Mouse (Mus musculus) left cerebral cortex, adult 8-10 months (tissue): ENCODE results near the gene Zbtb16. TPM values are rescaled to one million over a fixed set of nuclear protein-coding genes. Genes with fewer than 3 reads are reported as not detected.

Experiments
- DNase-seq, 2 experiments: peaks; one replicate each; pipeline ENCODE4 v3.0.0; 2022; ENCODE audit warnings: low spot score in 2 of 2
- total RNA-seq, 4 experiments: library from RNA; stranded (reverse); gene quantifications; 2 replicates each; pipeline ENCODE4 v1.2.4; 2022

Zbtb16 gene
- total RNA-seq, 4 experiments from 2014 or later, result 66.8 to 72.0 (median 69.8) TPM

DNA sequence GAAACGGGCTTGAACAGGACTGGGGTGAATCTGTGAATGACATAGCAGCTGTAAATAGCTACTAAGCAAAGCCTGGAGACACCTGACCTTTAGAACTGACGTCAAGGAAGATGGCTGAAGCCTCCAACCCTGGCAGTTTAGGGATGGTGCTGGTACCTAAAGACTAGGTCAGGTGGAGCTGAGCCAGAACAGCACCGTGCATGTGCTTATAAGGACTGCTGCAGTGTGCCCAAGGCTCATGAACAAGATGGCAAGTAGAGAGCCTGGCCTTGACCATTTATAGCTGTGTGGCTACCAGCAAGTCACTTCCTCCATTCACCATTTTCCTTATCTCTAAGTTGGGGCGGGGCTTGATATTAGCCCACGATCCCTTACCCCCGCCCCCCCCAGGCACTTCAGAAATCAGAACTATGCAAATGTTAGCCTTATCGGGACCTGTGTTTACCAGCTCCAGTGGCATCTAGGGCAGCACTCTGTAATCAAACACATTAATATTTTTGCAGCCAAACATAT is 9.6 kb downstream of the Zbtb16 start:
- DNase-seq, result no peak

DNA sequence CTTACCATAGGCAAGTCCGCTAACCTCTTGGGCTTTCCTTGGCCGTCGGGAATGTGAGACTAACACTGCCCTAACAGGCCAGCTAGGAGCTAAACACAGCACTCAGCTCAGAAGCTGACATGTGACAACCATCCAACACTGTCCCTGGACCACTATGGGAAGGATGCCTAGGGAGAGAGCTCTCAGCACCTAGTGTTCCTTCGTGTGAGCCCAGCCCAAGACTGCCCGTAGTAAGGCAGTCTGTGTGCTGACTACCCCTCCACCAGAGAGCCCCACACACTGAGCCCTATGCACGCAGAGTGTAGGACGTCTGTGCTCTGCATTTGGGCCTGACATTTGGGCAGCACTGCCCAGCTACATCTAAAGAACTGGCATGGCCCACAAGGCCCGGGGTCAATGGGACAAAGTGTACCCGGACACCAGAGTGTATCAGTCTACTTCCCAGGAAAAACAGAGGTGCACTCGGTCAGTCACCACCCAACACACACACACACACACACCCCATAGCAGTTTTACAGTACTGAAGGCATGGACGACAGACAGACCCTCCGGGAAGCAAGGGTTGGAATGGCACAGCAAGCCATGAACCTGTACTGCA is 11.4 kb downstream of the Zbtb16 start:
- no peak for DNase-seq

DNA sequence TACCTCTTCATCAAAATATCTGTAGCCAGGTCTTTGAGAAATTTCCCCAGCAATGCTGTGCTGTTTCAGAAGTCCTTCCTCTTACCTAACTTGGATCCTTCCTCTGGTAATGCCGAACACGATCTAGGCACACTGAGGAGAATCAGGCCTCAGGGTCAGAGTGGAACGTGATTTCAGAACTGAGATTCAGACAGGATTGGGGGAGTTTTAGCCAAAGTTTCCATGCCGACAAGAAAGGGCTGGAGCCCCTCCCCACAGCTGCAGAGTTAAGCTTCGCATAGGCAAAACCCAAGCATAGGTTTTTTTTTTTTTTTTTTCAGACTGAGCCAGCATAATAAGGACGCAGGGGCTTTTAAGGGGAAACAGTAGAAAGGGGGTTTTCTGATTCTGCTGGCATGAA is 12.2 kb downstream of the Zbtb16 start:
- DNase-seq, result no peak

DNA sequence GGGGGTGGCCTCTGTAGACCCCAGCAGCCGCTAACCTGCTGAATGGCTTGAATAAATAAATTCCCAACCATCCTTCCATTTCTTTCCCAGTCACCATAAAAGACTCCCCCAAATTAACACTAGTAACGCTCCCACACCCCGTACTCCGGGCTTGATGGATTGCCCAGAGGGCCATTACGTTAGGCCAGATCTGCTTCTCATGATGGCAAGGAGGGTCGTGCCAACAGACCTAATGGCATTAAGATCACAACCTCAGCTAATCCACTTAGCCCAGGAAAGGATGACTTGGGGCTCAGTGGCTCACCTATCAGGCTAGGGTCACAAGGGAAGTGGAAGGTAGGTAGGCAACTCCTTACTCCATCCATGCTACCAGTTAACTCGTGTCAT is 12.7 kb downstream of the Zbtb16 start:
- no peak for DNase-seq

DNA sequence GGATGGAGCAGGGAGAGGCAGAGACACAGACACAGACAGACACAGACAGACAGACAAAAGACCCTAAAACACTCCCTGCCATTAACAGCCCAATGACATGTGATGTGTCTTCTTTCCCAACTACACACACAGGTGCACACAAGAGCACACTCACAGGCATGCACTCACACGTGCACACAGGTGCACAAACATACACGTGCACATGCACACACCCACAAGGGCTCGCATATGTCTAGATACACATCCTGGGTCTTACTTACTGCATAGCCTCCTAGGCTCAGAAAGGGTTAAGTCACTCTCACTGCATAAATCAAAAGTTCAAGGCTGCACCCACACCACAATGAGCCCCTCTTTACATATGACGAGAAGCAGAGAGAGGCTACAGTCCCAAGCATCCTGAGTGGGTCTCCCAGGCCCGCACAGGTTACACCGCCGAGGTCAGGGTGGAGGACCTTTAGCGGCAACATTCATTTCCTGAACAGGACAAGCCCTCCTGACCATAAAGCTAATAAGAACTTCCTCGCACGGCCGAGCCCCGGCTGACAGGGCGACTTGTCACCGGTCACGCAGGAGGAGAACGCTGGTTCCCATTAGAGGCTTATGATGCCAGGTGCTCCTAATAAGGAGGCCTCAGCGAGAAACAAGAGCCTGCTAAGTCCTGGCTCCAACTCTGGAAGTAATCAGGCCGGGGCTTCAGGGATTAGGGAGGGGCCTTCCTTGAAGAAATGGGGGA is 13.3 kb downstream of the Zbtb16 start:
- DNase-seq, result no peak

DNA sequence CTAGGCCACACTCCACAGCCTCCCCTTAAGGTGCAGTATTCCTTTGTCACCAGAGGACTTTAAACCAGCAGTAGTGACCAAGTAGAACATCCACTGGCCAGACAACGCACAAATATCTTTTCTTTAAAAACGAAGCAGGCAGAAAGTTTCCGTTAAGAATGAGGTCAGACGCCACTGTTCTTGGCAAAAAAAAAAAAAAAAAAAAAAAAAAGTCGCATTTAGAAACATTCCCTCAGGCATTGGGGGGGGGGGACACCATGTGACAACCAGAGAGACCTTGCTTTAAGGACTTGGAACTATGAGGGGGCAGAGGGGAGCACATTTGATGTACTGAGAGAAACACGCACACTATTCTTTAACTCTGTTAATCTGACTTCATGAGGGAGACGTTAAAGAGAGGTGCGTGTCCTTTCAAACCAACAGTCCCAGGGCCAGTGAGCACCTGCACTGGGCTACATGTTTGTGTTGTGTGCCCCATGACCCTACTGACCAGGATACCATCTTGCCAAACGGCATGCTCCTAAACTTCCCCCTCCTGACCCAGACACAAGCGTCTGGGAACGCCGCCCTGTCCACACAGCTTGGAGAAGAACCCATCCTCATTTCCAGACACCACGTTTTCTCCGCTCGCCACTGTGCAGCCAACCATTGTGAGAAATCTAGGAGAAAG is 14.0 kb downstream of the Zbtb16 start:
- peak in 1 of 2 experiments; percentile 3 for DNase-seq

DNA sequence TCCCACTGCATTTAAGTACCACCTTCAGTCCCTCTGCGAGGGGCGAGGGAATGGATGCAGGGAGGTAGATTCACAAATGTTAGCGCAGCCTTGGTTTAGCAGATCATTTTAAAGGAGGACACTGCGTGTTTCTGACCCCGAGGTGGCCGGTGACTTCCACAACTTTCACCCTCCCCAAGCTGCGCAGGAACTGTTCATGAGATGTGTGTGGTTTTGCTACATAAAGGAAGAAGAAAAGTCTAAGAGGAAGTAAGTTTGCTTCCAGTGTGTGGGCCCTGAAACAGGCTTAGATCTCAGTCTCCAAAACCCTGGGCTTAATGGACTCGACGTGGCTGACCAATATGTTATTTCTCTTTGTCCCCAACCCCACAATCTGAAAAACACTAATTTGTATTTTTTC is 14.6 kb downstream of the Zbtb16 start:
- DNase-seq, result no peak

DNA sequence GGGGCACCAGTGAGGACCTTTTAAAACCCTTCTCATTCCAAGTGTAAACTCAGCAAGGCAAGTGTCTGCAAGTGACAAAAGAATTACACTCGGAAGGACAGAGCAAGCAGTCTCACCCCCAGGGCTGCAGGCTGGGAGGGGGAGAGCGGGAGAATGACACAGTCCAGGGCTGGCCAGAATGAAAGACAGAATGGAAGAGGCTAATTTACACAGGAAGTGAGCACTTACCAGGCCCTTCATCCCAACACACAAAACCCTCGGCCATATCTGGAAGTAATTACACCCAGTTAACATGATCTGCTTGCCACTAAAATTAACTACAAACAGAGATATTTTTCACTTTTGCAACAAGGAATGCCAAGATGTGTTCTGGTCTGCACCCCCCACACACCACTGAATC is 15.2 kb downstream of the Zbtb16 start:
- no peak for DNase-seq

DNA sequence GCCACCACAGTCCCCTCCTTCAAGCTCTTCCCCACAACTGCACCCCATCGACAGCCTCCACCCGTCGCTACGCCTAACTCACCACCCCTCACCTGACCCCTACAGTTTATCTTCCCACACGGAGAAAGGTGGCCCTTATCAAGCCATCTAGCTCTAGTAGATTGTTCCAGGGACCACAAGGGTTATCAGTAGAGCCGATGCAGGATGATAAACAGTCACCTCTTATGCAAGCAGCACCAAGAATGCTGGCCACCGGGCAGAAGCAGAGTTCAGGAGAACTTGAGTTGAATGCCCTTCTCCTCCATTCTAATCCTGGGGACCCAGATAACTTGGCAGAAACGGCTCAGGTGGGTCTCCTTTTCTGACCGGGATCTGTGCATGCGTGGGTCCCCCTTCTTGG is 16.3 kb downstream of the Zbtb16 start:
- DNase-seq, result no peak

DNA sequence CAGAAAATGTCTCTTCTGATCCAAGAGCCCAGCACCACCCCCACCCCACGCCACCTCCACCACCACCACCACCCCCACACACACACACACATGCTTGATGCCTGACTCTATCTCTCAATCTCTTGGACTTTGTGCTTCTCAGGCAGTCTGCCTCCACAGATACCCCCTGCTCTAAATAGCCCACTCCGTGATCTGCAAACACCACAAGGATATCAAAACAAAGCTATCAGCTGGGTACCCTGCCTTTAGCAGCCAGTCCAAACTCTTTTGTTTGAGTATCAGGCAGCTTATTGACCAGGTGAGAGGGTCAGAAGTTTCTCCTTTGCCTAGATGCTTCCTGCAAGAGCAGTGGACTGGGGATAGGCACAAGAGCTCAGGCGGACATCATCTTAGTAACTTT is 16.9 kb downstream of the Zbtb16 start:
- no peak for DNase-seq

DNA sequence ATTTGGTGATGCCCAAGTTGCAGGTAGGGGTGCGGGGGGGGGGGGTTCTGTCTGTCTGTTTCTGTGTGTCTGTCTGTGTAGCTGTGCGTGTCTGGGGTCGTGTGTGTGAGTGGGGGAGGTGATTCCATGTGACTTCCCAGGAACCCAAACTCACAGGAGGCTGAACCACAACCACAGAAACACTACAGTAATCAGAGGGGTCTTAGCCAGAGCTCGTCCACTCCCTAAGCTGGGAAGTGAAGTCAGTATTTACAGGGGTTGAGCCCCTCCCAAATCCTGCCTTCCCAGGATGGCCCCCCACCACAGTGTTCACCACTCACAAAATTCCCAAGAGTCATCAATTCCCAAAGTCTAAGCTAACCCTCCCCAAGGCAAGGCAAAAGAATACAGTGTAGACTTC is 18.1 kb downstream of the Zbtb16 start:
- no peak for DNase-seq

DNA sequence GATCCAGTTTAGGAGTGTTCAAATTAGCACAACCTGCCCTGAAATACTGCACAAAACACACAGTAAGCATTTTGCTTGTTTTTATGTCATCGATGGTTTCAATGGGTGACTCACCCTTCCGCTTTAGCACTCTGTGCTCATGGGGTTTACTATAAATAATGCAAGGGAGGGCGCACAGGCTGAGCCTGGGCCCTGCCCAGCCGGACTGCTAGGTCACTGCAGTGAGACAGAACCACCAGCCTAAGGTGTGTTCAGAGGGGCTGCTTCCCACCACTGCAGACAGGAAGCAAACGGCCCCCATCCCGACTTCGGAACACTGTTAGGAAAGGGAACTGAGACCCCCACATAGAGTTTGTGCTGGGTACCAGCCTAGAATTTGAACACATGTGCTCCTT is 18.6 kb downstream of the Zbtb16 start:
- no peak for DNase-seq

DNA sequence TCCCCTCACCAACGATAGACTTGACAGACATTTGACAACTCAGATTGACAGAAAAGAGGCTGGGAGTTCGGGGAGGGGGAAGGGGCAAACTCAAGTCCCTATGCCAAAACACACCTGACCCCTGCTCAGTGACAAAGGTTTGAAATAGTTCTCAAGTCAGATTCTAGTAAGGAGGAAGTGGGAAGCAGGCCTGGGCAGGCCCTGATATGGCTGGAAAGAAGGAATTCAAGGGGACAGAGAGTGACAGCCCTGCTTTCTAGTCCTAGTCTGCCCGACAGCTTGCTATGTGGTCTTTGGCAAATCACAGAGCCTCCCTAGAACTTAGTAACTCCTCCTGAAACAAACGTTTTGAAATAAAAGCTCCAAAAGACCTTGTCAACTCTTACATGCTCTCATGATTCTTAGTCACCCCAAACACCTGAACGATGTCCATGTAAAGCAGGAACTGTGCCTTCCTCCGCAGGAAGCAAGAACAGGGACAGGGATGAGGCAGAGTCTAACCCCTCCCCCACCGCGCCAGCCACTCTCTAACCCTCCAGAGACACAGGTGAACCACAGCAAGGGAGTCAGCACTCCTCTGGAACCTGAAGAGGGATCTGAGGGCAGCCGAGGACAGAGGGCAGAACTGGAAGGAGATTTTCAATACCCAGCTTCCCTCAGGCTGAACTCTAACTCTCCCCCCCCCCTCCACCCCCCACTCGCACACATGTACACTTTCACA is 19.2 kb downstream of the Zbtb16 start:
- DNase-seq, result no peak

DNA sequence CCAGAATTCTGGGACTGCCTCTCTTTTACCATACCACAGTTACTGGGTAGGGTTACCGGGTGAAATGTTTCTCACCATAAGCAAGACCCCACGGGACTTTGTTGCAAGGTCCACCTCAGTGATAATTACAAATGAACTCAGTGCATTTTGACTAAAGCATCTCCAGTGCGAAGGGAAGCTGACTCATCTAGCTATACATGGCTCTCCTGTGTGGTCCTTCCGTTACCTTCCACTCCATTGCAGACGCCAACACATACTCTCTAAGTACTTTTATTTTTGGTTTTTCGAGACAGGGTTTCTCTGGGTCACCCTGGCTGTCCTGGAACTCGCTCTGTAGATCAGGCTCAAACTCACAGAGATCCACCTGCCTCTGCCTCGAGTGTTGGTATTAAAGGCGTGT is 19.9 kb downstream of the Zbtb16 start:
- no peak for DNase-seq

DNA sequence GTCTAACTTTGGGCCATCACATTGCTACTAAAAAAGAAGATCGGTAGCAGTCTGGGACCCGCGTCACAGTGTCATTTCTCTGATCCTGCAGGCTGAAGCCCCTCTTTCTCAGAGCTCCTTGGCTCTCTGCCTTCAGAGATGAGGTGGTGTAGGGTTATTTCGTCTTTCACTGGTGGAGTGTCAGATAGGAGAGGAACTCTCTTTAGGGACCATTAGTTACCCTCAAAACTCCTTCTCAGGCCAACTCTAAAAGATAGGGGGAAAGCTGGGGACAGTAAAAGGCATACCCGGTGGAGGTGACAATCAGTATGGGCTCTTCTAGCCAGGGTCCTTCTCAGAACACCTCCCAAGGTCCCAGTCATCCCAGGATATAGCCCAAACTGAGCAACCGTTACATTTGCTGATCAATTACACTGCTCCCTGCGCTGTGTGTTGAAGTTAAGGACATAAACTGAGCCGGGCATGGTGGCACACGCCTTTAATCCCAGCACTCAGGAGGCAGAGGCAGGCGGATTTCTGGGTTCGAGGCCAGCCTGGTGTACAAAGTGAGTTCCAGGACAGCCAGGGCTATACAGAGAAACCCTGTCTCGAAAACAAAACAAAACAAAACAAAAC is 21.0 kb downstream of the Zbtb16 start:
- no peak for DNase-seq

DNA sequence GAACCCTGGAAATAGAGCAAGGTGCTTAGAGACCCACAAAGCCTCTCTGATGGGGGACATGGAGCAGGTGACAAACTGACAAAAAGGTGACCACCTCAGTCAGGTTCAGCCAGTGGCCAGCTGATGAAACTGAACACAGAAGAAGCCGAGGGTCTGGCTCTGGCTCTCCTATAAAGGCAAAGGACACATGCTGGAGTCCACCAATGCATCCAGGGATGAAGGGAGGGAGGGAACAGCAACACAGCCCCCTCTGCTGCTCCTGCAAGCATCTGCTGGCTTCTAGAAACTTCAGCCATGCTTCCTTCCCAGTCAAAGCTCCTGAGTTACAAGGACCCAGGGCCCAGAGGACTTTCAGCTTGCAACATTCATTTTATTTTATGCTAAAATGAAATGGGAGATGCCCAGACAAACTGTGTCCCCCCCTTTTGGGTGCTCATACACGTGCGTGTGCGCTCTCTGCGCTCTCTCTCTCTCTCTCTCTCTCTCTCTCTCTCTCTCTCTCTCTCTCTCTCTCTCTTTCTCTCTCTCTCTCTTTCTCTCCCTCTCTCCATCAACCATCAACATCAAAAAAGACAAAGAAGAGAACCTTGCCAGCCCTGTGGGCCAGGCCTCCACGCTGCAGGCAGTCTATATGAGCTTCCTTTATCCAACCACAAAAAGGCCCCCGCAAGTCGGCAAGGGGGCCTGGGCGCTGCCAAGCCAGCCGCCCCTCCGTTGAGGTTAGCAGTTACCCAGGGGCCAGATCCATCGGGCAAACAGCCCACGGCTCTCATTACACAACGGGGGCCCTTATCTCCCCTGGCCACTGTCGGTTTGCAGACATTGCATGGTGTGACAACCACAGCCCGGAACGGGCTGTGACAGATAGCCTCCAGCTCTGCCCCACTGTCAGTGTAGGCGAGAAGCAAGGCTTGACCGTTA is 21.8 kb downstream of the Zbtb16 start:
- DNase-seq, result no peak

DNA sequence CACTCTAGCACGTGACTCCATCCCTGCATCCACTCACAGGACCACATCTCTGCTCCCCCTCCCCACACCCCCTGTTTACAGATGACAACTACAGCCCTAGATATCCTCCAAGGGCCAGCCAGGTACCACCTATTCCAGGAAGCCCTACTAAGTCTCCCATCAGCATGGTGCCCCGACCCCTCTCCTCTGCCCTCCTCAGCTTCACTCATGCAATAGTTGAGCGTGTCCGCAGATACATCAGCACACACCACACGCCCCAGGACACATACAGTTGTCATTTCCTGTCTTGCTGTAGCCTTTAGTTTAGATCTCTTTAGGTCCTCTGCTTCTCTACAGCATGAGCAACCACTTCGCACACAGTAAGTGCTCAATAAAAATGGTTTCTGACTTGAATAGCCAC is 23.7 kb downstream of the Zbtb16 start:
- DNase-seq, result no peak

DNA sequence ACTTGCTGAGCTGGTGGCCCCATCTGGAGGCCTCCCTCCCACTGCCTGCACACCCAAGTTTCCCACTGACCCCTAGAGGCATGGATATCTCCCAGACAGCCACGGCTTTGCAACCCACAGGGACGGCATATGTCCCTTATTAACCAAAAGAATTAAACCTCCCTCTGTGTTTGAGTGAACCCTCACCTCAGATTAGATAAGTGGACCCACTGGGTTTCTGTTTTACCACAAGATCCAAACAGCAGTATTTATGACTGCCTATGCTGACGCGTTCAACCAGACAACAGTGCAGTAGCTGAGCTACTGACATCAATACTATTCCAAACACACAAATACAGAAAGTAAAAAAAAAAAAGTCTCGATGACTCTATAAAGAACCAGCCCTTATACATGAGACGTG is 29.4 kb downstream of the Zbtb16 start:
- no peak for DNase-seq

DNA sequence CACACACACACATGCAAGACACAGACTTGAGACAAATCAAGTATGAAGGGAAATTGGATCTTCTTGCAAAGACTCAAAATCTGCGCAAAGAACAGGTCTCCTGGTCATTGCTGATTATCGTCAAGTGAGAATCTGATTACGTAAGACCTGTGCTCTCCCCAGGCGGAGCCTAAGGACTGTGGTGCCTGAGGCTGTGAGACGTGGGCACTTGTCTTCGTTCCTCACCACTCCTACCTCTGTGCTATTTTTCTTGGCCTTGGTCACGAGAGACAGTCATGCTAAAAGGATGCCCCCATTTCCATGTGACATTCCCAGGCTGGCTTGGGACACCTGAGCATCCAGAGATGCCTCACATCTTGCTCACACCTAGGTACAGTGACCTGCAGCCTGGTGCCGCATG is 30.2 kb downstream of the Zbtb16 start:
- peak in 1 of 2 experiments; percentile 68 for DNase-seq

DNA sequence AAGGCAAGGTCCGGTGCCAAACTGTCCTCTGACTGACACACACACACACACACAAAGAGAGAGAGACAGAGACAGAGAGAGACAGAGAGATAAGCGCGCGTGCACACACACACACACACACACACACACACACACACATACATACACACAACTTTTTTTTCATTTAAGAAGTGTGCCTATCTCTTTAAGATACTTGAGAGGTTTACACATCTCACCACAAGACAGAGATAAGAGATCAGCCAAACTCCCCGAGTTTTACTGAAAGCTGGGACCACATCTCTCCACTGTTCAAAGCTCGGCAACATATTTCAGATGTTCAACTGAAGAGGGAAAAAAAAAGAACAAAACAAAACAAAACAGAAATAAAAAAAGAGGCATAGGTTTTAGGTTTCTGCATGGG is 31.5 kb downstream of the Zbtb16 start:
- no peak for DNase-seq
